Mouse (Mus musculus) embryonic facial prominence, embryonic 15.5 days (tissue): Measurements from ENCODE around the gene Pnmal2. TPM values are rescaled to one million over a fixed set of nuclear protein-coding genes. Genes with fewer than 3 reads are reported as not detected.

Experiments used
- ATAC-seq: fragments of 200-750 bp; cut with Nextera tagmentation; 2 replicates; pipeline ENCODE4 v1.8.0; 2017; ENCODE audit warnings: low read depth, moderate TSS enrichment; ENCODE audit not compliant: insufficient number of reproducible peaks, low FRiP score, low TSS enrichment
- H3K27ac ChIP-seq: fragments of 300-500 bp; sonication (generic); replicated peaks from 2 replicates; pipeline ENCODE4 v1.5.1; 2015; ENCODE audit warnings: mild to moderate bottlenecking, inconsistent platforms
- H3K27me3 ChIP-seq: fragments of 300-500 bp; sonication (generic); 2 replicates; pipeline ENCODE4 v1.6.1; 2015; ENCODE audit warnings: inconsistent platforms
- H3K36me3 ChIP-seq: fragments of 300-500 bp; sonication (generic); 2 replicates; pipeline ENCODE4 v1.6.1; 2015; ENCODE audit warnings: mild to moderate bottlenecking, inconsistent platforms
- H3K4me1 ChIP-seq: fragments of 300-500 bp; sonication (generic); 2 replicates; pipeline ENCODE4 v1.6.1; 2015; ENCODE audit warnings: inconsistent platforms
- H3K4me2 ChIP-seq: fragments of 300-500 bp; sonication (generic); replicated peaks from 2 replicates; pipeline ENCODE4 v1.6.1; 2015; ENCODE audit warnings: mild to moderate bottlenecking, inconsistent platforms
- H3K4me3 ChIP-seq: fragments of 300-500 bp; sonication (generic); replicated peaks from 2 replicates; pipeline ENCODE4 v1.5.1; 2015; ENCODE audit warnings: mild to moderate bottlenecking, inconsistent platforms
- H3K9ac ChIP-seq: fragments of 300-500 bp; sonication (generic); 2 replicates; pipeline ENCODE4 v1.6.1; 2015; ENCODE audit warnings: inconsistent platforms
- H3K9me3 ChIP-seq: fragments of 300-500 bp; sonication (generic); replicated peaks from 2 replicates; pipeline ENCODE4 v1.6.1; 2016; ENCODE audit warnings: inconsistent platforms
- WGBS: fragments of 180-500 bp; shearing (Covaris S2); methylation state at CpG from one replicate; pipeline ENCODE4 v1.1.7; 2015; 5-methylcytosine and 5-hydroxymethylcytosine counted together
- polyA plus RNA-seq: library from polyadenylated mRNA; unstranded; fragments of >200 nt; fragmentation: Nextera tagmentation; extraction: Ambion mirVana; gene quantifications from 2 replicates; pipeline ENCODE4 v1.2.1, GENCODE M21; 2015

Gene Pnmal2
- polyA plus RNA-seq, 1 experiment from 2014 or later = 22.4 TPM

DNA sequence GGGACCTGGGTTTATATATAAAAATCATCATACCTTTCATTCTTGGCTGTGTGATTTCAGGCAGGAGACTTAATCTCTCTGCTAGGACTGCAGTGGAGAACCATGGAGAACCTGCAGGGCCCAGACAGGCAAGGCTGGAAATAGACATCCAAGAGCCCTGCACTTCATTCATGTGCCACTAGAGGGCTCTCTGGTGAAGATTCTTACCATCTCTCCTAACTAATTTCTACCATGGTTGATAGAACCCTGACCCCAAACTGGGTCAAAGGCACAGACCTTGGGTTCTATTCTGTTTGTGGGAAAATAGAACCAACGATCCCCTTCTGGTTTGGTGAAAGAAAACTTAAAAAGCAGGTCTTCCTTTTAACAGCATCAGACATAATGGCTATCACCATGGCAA is 13.6 kb upstream of the Pnmal2 start:
- H3K4me3 ChIP-seq = no peak overlapping the region
- no peak for ATAC-seq
- H3K4me1 ChIP-seq = 0 out of 2 replicates have a peak, but pooled peaks cover 3% of the 10 kb centered on the region
- H3K9ac ChIP-seq = no peak overlapping the region
- no peak overlapping the region for H3K27ac ChIP-seq
- 11% methylated on average over 1 of the region's 1 CpGs for WGBS
- H3K9me3 ChIP-seq = no peaks in the 10 kb centered on the region
- no peak overlapping the region for H3K4me2 ChIP-seq
- no peaks in the 10 kb centered on the region for H3K27me3 ChIP-seq
- no peaks in the 10 kb centered on the region for H3K36me3 ChIP-seq

DNA sequence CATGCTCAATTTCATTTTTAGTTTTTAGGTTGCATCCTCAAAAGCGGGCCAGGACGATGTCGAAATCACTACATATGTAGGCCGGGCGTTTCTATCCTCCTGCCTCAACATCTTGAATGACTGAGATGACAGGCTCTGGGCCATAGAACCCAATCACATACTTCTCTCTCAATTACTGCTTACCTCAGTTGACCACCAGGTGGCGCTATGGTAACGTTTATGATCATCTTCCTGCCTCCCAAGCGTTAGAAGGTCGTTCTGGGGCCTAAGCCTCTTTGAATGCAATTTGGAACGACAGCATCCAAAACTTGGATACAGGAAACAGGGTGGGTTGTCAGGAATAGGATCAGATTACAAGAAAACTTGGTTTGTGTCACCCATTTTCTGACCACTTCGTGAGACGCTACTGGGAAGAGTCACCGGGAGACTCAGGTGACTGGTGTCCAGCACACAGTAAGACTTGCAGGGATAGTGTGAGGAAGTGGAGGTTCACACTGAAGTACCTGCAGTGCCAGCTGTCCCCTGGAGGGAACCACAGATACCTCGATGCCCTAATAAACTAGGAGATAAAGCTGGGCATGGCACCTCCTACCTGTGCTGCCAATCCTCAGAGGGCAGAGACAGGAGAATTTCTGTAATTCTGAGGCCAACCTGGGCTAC is 12.4 kb upstream of the Pnmal2 start:
- no peak overlapping the region for H3K4me3 ChIP-seq
- no peaks in the 10 kb centered on the region for H3K27me3 ChIP-seq
- H3K27ac ChIP-seq = no peak overlapping the region
- WGBS = 16% methylated on average over 14 of the region's 14 CpGs
- H3K4me1 ChIP-seq = 0 out of 2 replicates have a peak, but pooled peaks cover 3% of the 10 kb centered on the region
- no peaks in the 10 kb centered on the region for H3K36me3 ChIP-seq
- H3K9me3 ChIP-seq = no peaks in the 10 kb centered on the region
- H3K9ac ChIP-seq = no peak overlapping the region
- ATAC-seq = no peak
- no peak overlapping the region for H3K4me2 ChIP-seq

DNA sequence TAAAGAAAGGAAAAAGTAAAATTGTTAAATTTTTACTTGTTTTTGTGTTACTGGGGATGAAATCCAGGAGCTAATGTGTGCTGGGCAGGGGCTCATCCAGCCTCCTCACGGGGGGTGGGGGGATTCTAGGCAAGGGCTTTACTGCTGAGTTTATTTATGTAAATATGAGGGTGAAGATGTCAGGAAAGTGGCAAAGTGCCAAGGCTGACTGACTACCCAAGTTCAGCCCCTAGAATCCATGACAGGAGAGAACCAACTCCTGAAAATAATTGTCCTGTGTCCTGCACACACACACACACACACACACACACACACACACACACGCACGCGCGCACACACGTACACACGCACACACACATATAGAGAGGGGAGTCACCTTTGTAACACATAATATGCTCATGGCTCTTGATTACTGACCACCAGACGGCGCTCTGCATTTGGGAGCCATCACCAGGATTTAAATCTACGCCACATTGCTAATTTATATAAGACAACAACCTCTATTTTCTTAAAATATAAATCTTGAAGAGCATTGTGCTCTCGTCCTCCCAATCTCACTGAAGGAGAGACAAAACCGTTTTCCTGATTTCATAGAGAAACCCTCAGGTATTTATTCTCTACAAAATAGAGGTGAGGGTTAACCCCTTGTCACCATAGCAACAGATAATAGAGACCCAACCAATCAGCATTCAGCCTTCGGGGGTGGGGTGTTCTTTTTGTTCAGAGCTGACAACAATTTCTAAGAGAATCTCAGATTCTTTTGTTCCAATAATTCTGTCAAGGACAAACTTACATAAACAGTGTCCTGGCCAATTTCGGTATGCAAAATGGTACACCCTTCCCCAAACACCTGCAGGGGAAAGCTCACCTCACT is 11.5 kb upstream of the Pnmal2 start:
- Histone ChIP-seq H3K9me3 (no peaks in the 10 kb centered on the region), H3K36me3 (no peaks in the 10 kb centered on the region), H3K27ac (no peak overlapping the region), H3K4me2 (no peak overlapping the region), H3K27me3 (no peaks in the 10 kb centered on the region), H3K4me1 (0 out of 2 replicates have a peak, but pooled peaks cover 3% of the 10 kb centered on the region), H3K9ac (no peak overlapping the region), H3K4me3 (no peak overlapping the region)
- 41% methylated on average over 14 of the region's 14 CpGs for WGBS
- ATAC-seq = 0 out of 2 replicates have a peak, but pooled peaks have one; percentile 40

DNA sequence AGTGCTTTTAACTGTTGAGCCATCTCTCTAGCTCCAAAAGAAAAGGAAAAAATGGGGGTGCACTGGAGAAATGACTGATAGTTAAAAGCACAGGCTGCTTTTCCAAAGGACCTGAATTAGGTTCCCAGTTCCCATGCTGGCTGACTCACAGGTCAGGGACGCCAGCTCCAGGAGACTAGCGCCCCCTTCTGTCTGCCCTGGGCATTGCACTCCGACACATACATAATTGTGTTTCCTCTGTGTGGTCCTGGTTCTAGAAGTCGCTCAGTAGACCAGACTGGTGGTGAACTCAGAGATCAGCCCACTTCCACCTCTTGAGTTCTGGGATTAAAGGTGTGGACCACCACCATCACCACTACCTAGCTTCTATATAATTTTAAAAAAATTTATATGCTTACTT is 7.2 kb upstream of the Pnmal2 start:
- H3K27me3 ChIP-seq = no peaks in the 10 kb centered on the region
- no peak overlapping the region for H3K9ac ChIP-seq
- WGBS = 47% methylated on average over 4 of the region's 4 CpGs
- no peak overlapping the region for H3K4me3 ChIP-seq
- H3K4me2 ChIP-seq = no peak overlapping the region
- no peak overlapping the region for H3K27ac ChIP-seq
- H3K9me3 ChIP-seq = no peaks in the 10 kb centered on the region
- no peak for ATAC-seq
- H3K36me3 ChIP-seq = no peaks in the 10 kb centered on the region
- H3K4me1 ChIP-seq = peaks cover 16% of the 10 kb centered on the region

DNA sequence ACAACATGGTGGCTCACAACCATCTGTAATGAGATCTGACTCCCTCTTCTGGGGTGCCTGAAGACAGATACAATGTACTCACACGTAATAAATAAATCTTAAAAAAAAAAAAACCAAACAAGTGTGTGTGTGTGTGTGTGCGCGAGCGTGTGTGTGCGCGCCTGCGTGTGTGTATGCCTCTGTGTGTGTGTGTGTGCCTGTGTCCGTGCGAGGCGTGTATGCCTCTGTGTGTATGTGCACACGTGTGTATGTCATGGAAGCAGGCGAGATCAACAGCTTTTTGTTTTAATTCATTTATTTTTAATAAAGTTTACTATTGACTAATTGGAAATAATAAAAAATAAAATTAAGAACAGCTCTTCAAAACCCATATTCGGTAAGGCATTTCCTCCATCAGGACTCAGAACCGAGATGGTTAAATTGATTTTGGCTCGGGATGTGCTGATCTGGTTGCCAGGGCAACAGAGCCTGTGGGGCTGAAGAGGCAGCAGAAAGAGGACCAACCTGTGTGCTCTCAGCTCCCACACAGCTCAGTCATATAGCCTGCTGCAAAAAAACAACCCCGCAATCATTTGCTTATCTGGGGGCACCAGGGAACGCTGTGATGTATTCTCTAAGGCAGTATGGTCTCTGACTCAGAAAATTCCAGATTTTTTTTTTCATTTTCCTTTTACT is 6.2 kb upstream of the Pnmal2 start:
- WGBS = 66% methylated on average over 17 of the region's 17 CpGs
- H3K9me3 ChIP-seq = no peaks in the 10 kb centered on the region
- H3K4me3 ChIP-seq = no peak overlapping the region
- no peak overlapping the region for H3K27ac ChIP-seq
- H3K9ac ChIP-seq = no peak overlapping the region
- peaks cover 15% of the 10 kb centered on the region for H3K4me1 ChIP-seq
- no peak overlapping the region for H3K4me2 ChIP-seq
- no peak for ATAC-seq
- no peaks in the 10 kb centered on the region for H3K27me3 ChIP-seq
- H3K36me3 ChIP-seq = no peaks in the 10 kb centered on the region

DNA sequence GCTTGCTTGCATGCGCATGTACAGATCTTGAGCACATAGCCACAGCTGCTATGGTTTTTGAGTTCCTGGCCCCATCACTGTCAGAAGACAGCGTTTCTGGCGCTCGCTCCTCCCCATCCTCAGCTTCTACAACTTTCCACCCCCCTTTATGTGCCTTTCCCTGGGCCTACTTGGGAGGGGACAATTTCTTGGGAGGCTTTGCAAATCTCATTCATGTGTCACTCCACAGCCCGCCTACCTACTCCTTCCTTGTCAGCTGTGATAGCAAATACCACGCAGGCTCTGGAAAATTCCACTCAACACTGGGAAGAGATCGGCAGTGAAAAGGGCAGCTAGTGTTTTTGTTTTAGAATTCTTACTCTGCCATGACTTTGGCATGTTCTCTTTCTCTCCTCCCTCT is 4.2 kb upstream of the Pnmal2 start:
- WGBS = 21% methylated on average over 7 of the region's 7 CpGs
- no peak for ATAC-seq

DNA sequence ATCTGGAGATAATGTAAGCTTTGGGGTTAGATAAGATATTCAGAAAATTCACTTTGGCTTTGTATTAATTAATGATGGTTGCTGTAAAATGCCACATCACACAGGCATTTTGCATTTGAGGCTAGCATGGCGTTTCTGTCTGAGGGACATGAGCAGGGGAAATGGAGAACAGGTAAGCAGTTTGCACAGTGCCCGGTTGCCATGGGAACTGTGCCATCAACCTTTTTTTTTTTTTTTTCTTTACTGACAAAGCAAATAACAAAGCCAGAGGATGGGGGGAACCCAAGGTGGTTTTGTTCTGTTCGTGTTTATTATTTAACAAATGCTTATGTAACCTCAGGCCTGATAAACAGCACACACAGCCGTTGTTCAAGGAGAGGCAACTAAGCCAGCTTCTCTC is 1.6 kb upstream of the Pnmal2 start:
- ATAC-seq = no peak
- 57% methylated on average over 4 of the region's 4 CpGs for WGBS
- Histone ChIP-seq H3K4me3 (no peak overlapping the region), H3K9me3 (no peaks in the 10 kb centered on the region), H3K9ac (no peak overlapping the region), H3K4me1 (peaks cover 55% of the 10 kb centered on the region), H3K27me3 (peaks cover 28% of the 10 kb centered on the region), H3K36me3 (no peaks in the 10 kb centered on the region), H3K27ac (no peak overlapping the region), H3K4me2 (no peak overlapping the region)

More for the DNA sequence above, 4.2 kb upstream of the Pnmal2 start:
- Histone ChIP-seq H3K27me3 (peaks cover 3% of the 10 kb centered on the region; the same call in 1 of the 2 replicates), H3K27ac (peak overlapping the region; percentile 73), H3K9me3 (no peaks in the 10 kb centered on the region), H3K4me3 (no peak overlapping the region), H3K9ac (no peak overlapping the region), H3K4me2 (no peak overlapping the region), H3K4me1 (peaks cover 31% of the 10 kb centered on the region), H3K36me3 (no peaks in the 10 kb centered on the region)

GRCm38 (mm10) chr7:16944808-16945315 is 380 bp downstream of the Pnmal2 start:
- no peaks in the 10 kb centered on the region for H3K9me3 ChIP-seq
- no peaks in the 10 kb centered on the region for H3K36me3 ChIP-seq
- peaks cover 65% of the 10 kb centered on the region for H3K4me1 ChIP-seq
- WGBS = 1% methylated on average over 22 of the region's 22 CpGs
- peak overlapping the region; percentile 57 for H3K4me3 ChIP-seq
- peak overlapping the region; percentile 81 for H3K4me2 ChIP-seq
- peak overlapping the region; percentile 69 for H3K9ac ChIP-seq
- ATAC-seq = peak; percentile 12; the same call in 1 of the 2 replicates
- peak overlapping the region; percentile 65; the same call in 1 of the 2 replicates for H3K27ac ChIP-seq
- peaks cover 43% of the 10 kb centered on the region for H3K27me3 ChIP-seq

- H3K4me2 ChIP-seq = peak overlapping the region; percentile 81
- no peaks in the 10 kb centered on the region for H3K9me3 ChIP-seq
- H3K9ac ChIP-seq = no peak overlapping the region
- ATAC-seq = no peak
- peak overlapping the region; percentile 57 for H3K4me3 ChIP-seq
- H3K4me1 ChIP-seq = peaks cover 65% of the 10 kb centered on the region
- no peaks in the 10 kb centered on the region for H3K36me3 ChIP-seq
- H3K27me3 ChIP-seq = peaks cover 43% of the 10 kb centered on the region
- WGBS = 22% methylated on average over 17 of the region's 17 CpGs
- H3K27ac ChIP-seq = no peak overlapping the region
These were observed 937 bp downstream of the Pnmal2 start for GRCm38 (mm10) chr7:16945419-16945818.

- Histone ChIP-seq H3K9me3 (no peaks in the 10 kb centered on the region), H3K4me2 (peak overlapping the region; percentile 81), H3K9ac (peak overlapping the region; percentile 15; the same call in 1 of the 2 replicates), H3K4me1 (peaks cover 62% of the 10 kb centered on the region), H3K36me3 (no peaks in the 10 kb centered on the region), H3K27me3 (peaks cover 43% of the 10 kb centered on the region), H3K4me3 (peak overlapping the region; percentile 38), H3K27ac (peak overlapping the region; percentile 65)
- ATAC-seq = no peak
- WGBS = 8% methylated on average over 53 of the region's 53 CpGs
These were observed 2.2 kb downstream of the Pnmal2 start for GRCm38 (mm10) chr7:16946441-16947348.
